In the genomic region with DNA sequence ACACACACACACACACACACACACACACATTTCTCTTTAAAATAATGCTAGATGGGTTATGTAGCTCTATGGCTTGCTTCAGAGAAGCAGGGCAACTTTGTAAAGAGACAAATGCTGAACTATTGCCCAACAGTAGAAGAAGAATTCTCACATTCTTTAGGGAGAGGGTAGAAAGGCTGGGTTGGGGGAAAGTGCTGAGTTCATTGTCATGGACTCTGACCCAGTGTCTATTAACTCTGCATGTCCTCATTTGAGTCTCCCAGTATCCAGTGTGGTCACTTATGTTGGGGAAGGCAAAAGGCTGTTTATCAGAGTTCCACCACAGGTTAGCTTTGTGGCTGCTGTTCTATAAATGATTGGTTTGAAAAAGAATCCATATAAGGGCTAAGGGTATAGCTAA, we compare ENCODE assay signal across 24 mouse cellular contexts.
DNase-seq lines count a peak whose midpoint lies in the region; ATAC-seq and TF ChIP-seq lines count a peak whose summit lies in the region.
"Had no signal": no experiment of that assay in that cellular context is flagged by ENCODE, and none has a peak within 500 bp of the region (broad histone marks: within the 10 kb centered on the region; RNA-seq: fewer than 3 reads in every experiment).

No protein-coding gene starts in this region.

- no peaks in the 10 kb centered on the region for H3K27me3 ChIP-seq in liver, adult 2 months (ENCODE audit: control insufficient read depth, insufficient read depth, low read length)
- no peaks in the 10 kb centered on the region for H3K27me3 ChIP-seq in liver, embryonic 11.5 days (replicated peaks; ENCODE audit: control insufficient read depth, insufficient read depth, low read length)
- H3K27me3 ChIP-seq in liver, embryonic 16.5 days (ENCODE audit: control insufficient read depth, insufficient read depth, low read depth, low read length), result no peaks in the 10 kb centered on the region
- no peaks in the 10 kb centered on the region for H3K27me3 ChIP-seq in midbrain, embryonic 16.5 days (ENCODE audit: control insufficient read depth, insufficient read depth, low read depth, low read length)
- H3K27me3 ChIP-seq: embryonic facial prominence, embryonic 15.5 days; forebrain, embryonic 15.5 days; hindbrain, embryonic 12.5 days; hindbrain, embryonic 15.5 days; Patski had no signal

- ATAC-seq in liver, embryonic 11.5 days (replicated peaks; ENCODE audit: low FRiP score), result no peak
- peak; percentile 73 for ATAC-seq in liver, embryonic 16.5 days (ENCODE audit: low read depth)
- ATAC-seq in midbrain, embryonic 16.5 days, result no peak
- ATAC-seq: forebrain, embryonic 15.5 days; Patski had no signal

- peaks cover 7% of the 10 kb centered on the region; the same call in 1 of the 2 replicates for H3K79me2 ChIP-seq in liver, adult 2 months (ENCODE audit: control insufficient read depth, insufficient read depth, low read length)

- no peak overlapping the region for H3K4me2 ChIP-seq in liver, embryonic 11.5 days
- no peak overlapping the region for H3K4me2 ChIP-seq in liver, embryonic 16.5 days (ENCODE audit: low read depth, low read length)
- no peak overlapping the region for H3K4me2 ChIP-seq in midbrain, embryonic 16.5 days (ENCODE audit: low read length)
- H3K4me2 ChIP-seq: embryonic facial prominence, embryonic 12.5 days; embryonic facial prominence, embryonic 15.5 days; forebrain, embryonic 12.5 days; forebrain, embryonic 15.5 days; heart, embryonic 11.5 days; hindbrain, embryonic 12.5 days; hindbrain, embryonic 15.5 days had no signal

- peaks cover 10% of the 10 kb centered on the region; the same call in 1 of the 2 replicates for H3K36me3 ChIP-seq in liver, adult 2 months (ENCODE audit: control insufficient read depth, insufficient read depth, low read length)
- H3K36me3 ChIP-seq in liver, embryonic 11.5 days (ENCODE audit: control insufficient read depth, insufficient read depth, low read length), result no peaks in the 10 kb centered on the region
- H3K36me3 ChIP-seq in liver, embryonic 16.5 days (ENCODE audit: control insufficient read depth, insufficient read depth), result no peaks in the 10 kb centered on the region
- no peaks in the 10 kb centered on the region for H3K36me3 ChIP-seq in midbrain, embryonic 16.5 days (ENCODE audit: control insufficient read depth, insufficient read depth, low read length)
- H3K36me3 ChIP-seq: embryonic facial prominence, embryonic 12.5 days; forebrain, embryonic 12.5 days; forebrain, embryonic 15.5 days; G1E; hindbrain, embryonic 12.5 days had no signal

- TF ChIP-seq POLR2A in liver, adult 2 months (IDR thresholded peaks at IDR 0.05; ENCODE audit: extremely low read depth, insufficient read depth, low read length), result no peak

- TF ChIP-seq CTCF in liver, adult 2 months (IDR thresholded peaks at IDR 0.05; ENCODE audit: low read depth, low read length), result no peak

- no peaks in the 10 kb centered on the region for H3K9me3 ChIP-seq in liver, embryonic 11.5 days (ENCODE audit: control insufficient read depth, low read length)
- H3K9me3 ChIP-seq in liver, embryonic 16.5 days (replicated peaks; ENCODE audit: control insufficient read depth, low read length), result no peaks in the 10 kb centered on the region
- H3K9me3 ChIP-seq in midbrain, embryonic 16.5 days (replicated peaks; ENCODE audit: control insufficient read depth, low read length, poor library complexity, severe bottlenecking), result no peaks in the 10 kb centered on the region
- H3K9me3 ChIP-seq: embryonic facial prominence, embryonic 12.5 days; embryonic facial prominence, embryonic 15.5 days; forebrain, embryonic 12.5 days; forebrain, embryonic 15.5 days; hindbrain, embryonic 12.5 days; hindbrain, embryonic 15.5 days had no signal

- H3K9ac ChIP-seq in liver, adult 2 months (ENCODE audit: low read depth, low read length), result no peak overlapping the region
- H3K9ac ChIP-seq in liver, embryonic 11.5 days (ENCODE audit: low read depth, low read length), result no peak overlapping the region
- no peak overlapping the region for H3K9ac ChIP-seq in liver, embryonic 16.5 days (ENCODE audit: low read depth, low read length)
- no peak overlapping the region for H3K9ac ChIP-seq in midbrain, embryonic 16.5 days (ENCODE audit: low read depth, low read length)
- H3K9ac ChIP-seq: embryonic facial prominence, embryonic 12.5 days; embryonic facial prominence, embryonic 15.5 days; forebrain, embryonic 12.5 days; forebrain, embryonic 15.5 days; hindbrain, embryonic 12.5 days; hindbrain, embryonic 15.5 days had no signal

- DNase-seq in kidney, adult 9 months, result peak; percentile 49
- DNase-seq in kidney, adult 18-20 months, result no peak
- DNase-seq in liver, adult 2 months (ENCODE audit: extremely low read depth, low read depth, low spot score), result peak; percentile 58
- no peak for DNase-seq in liver, embryonic 11.5 days (ENCODE audit: low spot score)
- DNase-seq in adipocyte (ENCODE audit: low spot score), result peak; percentile 2
- DNase-seq in heart, adult 11 months, result no peak
- DNase-seq: adrenal gland, adult 2 months; cerebellum, adult 11 months; cerebellum, adult 2 months; cerebellum, adult 9-11 months; gastrocnemius, postnatal 25 days; heart, adult 2 months had no signal

- H3K4me1 ChIP-seq in liver, adult 2 months (ENCODE audit: control insufficient read depth, insufficient read depth, low read length), result peaks cover 15% of the 10 kb centered on the region
- peaks cover 3% of the 10 kb centered on the region for H3K4me1 ChIP-seq in liver, embryonic 11.5 days (replicated peaks; ENCODE audit: control insufficient read depth, insufficient read depth, low read length)
- no peaks in the 10 kb centered on the region; the same call in 1 of the 2 replicates for H3K4me1 ChIP-seq in liver, embryonic 16.5 days (ENCODE audit: control insufficient read depth, low read depth, low read length)
- H3K4me1 ChIP-seq in midbrain, embryonic 16.5 days (ENCODE audit: control insufficient read depth, insufficient read depth, low read length), result peaks cover 11% of the 10 kb centered on the region

- H3K4me3 ChIP-seq in liver, adult 2 months (ENCODE audit: insufficient read depth, low read depth, low read length), result no peak overlapping the region
- H3K4me3 ChIP-seq in liver, embryonic 11.5 days (ENCODE audit: low read depth, low read length), result no peak overlapping the region
- H3K4me3 ChIP-seq in liver, embryonic 16.5 days (ENCODE audit: low read depth, low read length), result no peak overlapping the region
- no peak overlapping the region for H3K4me3 ChIP-seq in midbrain, embryonic 16.5 days (ENCODE audit: low read depth, low read length)
- H3K4me3 ChIP-seq: embryonic facial prominence, embryonic 12.5 days; embryonic facial prominence, embryonic 15.5 days; erythroblast, embryonic 14.5 days; forebrain, embryonic 12.5 days; forebrain, embryonic 15.5 days; heart, adult 2 months; hindbrain, embryonic 12.5 days; hindbrain, embryonic 15.5 days had no signal

- H3K27ac ChIP-seq in liver, adult 2 months (replicated peaks; ENCODE audit: insufficient read depth, low read depth, low read length), result peak overlapping the region; percentile 35
- no peak overlapping the region for H3K27ac ChIP-seq in liver, embryonic 11.5 days (ENCODE audit: low read depth, low read length)
- H3K27ac ChIP-seq in liver, embryonic 16.5 days (ENCODE audit: low read length), result no peak overlapping the region
- H3K27ac ChIP-seq in midbrain, embryonic 16.5 days (ENCODE audit: low read length), result no peak overlapping the region
- H3K27ac ChIP-seq: embryonic facial prominence, embryonic 12.5 days; embryonic facial prominence, embryonic 15.5 days; forebrain, embryonic 12.5 days; forebrain, embryonic 15.5 days; heart, adult 2 months; hindbrain, embryonic 12.5 days; hindbrain, embryonic 15.5 days had no signal

Comparison
In these comparisons a context has a peak if more than half of its experiments do, and no peak if none do; other contexts are left out.
1. DNase-seq: peak in kidney, adult 9 months (single experiment), liver, adult 2 months (single experiment) and adipocyte (single experiment); none in kidney, adult 18-20 months (single experiment), liver, embryonic 11.5 days (single experiment) and heart, adult 11 months (single experiment).